Mouse (Mus musculus) embryonic facial prominence, embryonic 12.5 days (tissue): ENCODE data around the gene Poll. TPM values are rescaled to one million over a fixed set of nuclear protein-coding genes. Genes with fewer than 3 reads are reported as not detected.

Experiments
- polyA plus RNA-seq: library from polyadenylated mRNA; unstranded; fragments of >200 nt; fragmentation: Nextera tagmentation; extraction: Ambion mirVana; gene quantifications from 2 replicates; pipeline ENCODE4 v1.2.1, GENCODE M21; 2016

Poll gene
- polyA plus RNA-seq, 1 experiment from 2014 or later, result 17.6 TPM

Other genes with a start within 250 kb of the Poll start
- 57.3 and 59.4 TPM in 2 replicates for gene Btrc, start 196.8 kb downstream of the Poll start, polyA plus RNA-seq
- 43.3 and 43.8 TPM in 2 replicates for gene Gm17018, start 84 bp upstream of the Poll start, polyA plus RNA-seq
- 6.8 and 7.9 TPM in 2 replicates for gene Fbxw4, start 99.8 kb upstream of the Poll start, polyA plus RNA-seq
- 3.5 and 6.1 TPM in 2 replicates for gene Fgf8, start 182.4 kb upstream of the Poll start, polyA plus RNA-seq
- 13.2 and 15.0 TPM in 2 replicates for gene Npm3, start 189.1 kb upstream of the Poll start, polyA plus RNA-seq
- gene Mgea5, start 223.3 kb upstream of the Poll start, polyA plus RNA-seq, result 85.8 and 91.9 TPM in 2 replicates